Mouse (Mus musculus) forebrain, postnatal 0 days (tissue): ENCODE measurements around the gene Ppt1. TPM values are rescaled to one million over a fixed set of nuclear protein-coding genes. Genes with fewer than 3 reads are reported as not detected.

Experiments used
- ATAC-seq: fragments of 200-750 bp; cut with Nextera tagmentation; 2 replicates; pipeline ENCODE4 v1.8.0; 2017; ENCODE audit warnings: mild to moderate bottlenecking, moderate library complexity
- DNase-seq: peaks from one replicate; pipeline ENCODE4 v3.0.0-alpha.2; 2015
- H3K27ac ChIP-seq: fragments of 300-500 bp; sonication (generic); 2 replicates; pipeline ENCODE4 v1.5.1; 2014; ENCODE audit warnings: low read depth, mild to moderate bottlenecking, antibody characterized with exemption, low read length, moderate library complexity, mixed read lengths
- H3K27me3 ChIP-seq: fragments of 300-500 bp; sonication (generic); 2 replicates; pipeline ENCODE4 v1.6.1; 2014; ENCODE audit warnings: mild to moderate bottlenecking, low read length, mixed read lengths; ENCODE audit not compliant: insufficient read depth
- H3K36me3 ChIP-seq: fragments of 300-500 bp; sonication (generic); 2 replicates; pipeline ENCODE4 v1.6.1; 2014; ENCODE audit warnings: mild to moderate bottlenecking, moderate library complexity; ENCODE audit not compliant: insufficient read depth
- H3K4me1 ChIP-seq: fragments of 300-500 bp; sonication (generic); 2 replicates; pipeline ENCODE4 v1.6.1; 2014; ENCODE audit warnings: antibody characterized with exemption; ENCODE audit not compliant: insufficient read depth
- H3K4me2 ChIP-seq: fragments of 300-500 bp; sonication (generic); 2 replicates; pipeline ENCODE4 v1.6.1; 2014; ENCODE audit warnings: low read depth, mild to moderate bottlenecking, moderate library complexity
- H3K4me3 ChIP-seq: fragments of 300-500 bp; sonication (generic); 2 replicates; pipeline ENCODE4 v1.5.1; 2014; ENCODE audit warnings: low read depth, low read length, mixed read lengths
- H3K9ac ChIP-seq: fragments of 300-500 bp; sonication (generic); 2 replicates; pipeline ENCODE4 v1.6.1; 2014; ENCODE audit warnings: mild to moderate bottlenecking
- H3K9me3 ChIP-seq: fragments of 300-500 bp; sonication (generic); 2 replicates; pipeline ENCODE4 v1.6.1; 2016; ENCODE audit warnings: low read length
- CTCF ChIP-seq: sonication (generic); IDR thresholded peaks from 2 replicates; pipeline ENCODE4 v1.5.1; 2016; ENCODE audit warnings: antibody characterized with exemption, control low read depth, low read depth
- WGBS: fragments of 180-500 bp; shearing (Covaris S2); extraction: QIAGEN DNeasy Blood & Tissue Kit; methylation state at CpG from one replicate; pipeline ENCODE4 v1.1.7; 2014; 5-methylcytosine and 5-hydroxymethylcytosine counted together
- polyA plus RNA-seq: library from polyadenylated mRNA; unstranded; fragments of >200 nt; fragmentation: Nextera tagmentation; extraction: Ambion mirVana; gene quantifications from 2 replicates; pipeline ENCODE4 v1.2.1, GENCODE M21; 2015
- total RNA-seq: library from RNA; depleted of rRNA; stranded (reverse); fragments of >200 nt; gene quantifications from 2 replicates; pipeline ENCODE4 v1.2.3, GENCODE M21; 2014

Ppt1 gene
- total and polyA plus RNA-seq, 2 experiments from 2014 or later, result 53.8 to 68.7 TPM

GRCm38 (mm10) chr4:122827651-122828050 is 8.4 kb upstream of the Ppt1 start:
- TF ChIP-seq CTCF, result no peak
- Histone ChIP-seq H3K4me2 (no peak overlapping the region), H3K9me3 (no peaks in the 10 kb centered on the region), H3K9ac (no peak overlapping the region), H3K27me3 (no peaks in the 10 kb centered on the region), H3K4me1 (no peaks in the 10 kb centered on the region), H3K36me3 (no peaks in the 10 kb centered on the region), H3K27ac (no peak overlapping the region), H3K4me3 (no peak overlapping the region)
- DNase-seq (no peak), ATAC-seq (no peak)

GRCm38 (mm10) chr4:122829339-122829738 is 6.7 kb upstream of the Ppt1 start:
- no peak overlapping the region for H3K4me3 ChIP-seq
- DNase-seq (no peak), ATAC-seq (no peak)
- 93% methylated on average over 6 of the region's 6 CpGs for WGBS
- H3K27ac ChIP-seq, result no peak overlapping the region
- no peak overlapping the region for H3K9ac ChIP-seq
- no peaks in the 10 kb centered on the region for H3K36me3 ChIP-seq
- no peaks in the 10 kb centered on the region for H3K27me3 ChIP-seq
- H3K9me3 ChIP-seq, result no peaks in the 10 kb centered on the region
- H3K4me1 ChIP-seq, result no peaks in the 10 kb centered on the region
- H3K4me2 ChIP-seq, result no peak overlapping the region
- no peak for TF ChIP-seq CTCF

DNA sequence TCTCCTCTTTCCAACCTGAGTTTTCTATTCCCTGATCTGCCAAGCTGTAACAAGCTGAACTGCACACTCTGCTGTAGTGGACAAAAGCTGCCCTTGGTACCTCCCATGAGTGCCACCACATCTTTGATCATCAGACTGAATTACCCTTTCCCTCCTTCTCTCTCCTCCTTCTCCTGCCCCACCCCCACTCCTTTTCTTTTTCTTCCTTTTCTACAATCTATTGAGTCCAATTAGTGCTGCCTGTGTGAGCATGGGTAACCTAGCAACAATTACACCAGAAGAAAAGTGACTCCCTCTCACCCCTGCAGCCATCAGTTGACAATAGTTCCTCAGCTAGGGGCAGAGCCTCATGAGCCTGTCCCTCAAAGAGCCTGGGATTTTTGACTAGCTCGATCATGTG is 4.2 kb upstream of the Ppt1 start:
- WGBS, result 6% methylated on average over 1 of the region's 1 CpGs
- no peak for DNase-seq
- no peak overlapping the region for H3K27ac ChIP-seq

DNA sequence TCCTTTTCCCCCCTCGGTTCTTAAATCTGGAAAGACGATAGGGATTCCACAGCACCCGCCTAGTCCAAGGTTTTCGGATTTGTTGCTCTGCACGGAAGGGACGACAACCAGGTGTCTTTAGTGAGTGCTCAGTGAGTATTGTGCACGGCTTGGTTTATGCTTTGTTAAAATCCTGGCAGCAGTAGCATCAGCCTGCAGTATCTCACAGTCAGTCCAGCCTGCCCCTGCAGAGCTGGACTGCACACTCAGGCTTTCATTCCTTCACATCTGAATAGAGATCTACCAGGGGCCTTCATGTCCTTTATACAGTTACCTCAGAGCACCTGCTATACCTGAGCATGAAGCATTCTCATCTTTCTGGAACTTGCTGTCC is 347 bp downstream of the Ppt1 start:
- no peaks in the 10 kb centered on the region for H3K9me3 ChIP-seq
- H3K27ac ChIP-seq, result peak overlapping the region; percentile 80
- peak overlapping the region; percentile 79 for H3K4me2 ChIP-seq
- H3K9ac ChIP-seq, result peak overlapping the region; percentile 85
- H3K36me3 ChIP-seq, result 0 out of 2 replicates have a peak, but pooled peaks cover 5% of the 10 kb centered on the region
- peaks cover 4% of the 10 kb centered on the region; the same call in 1 of the 2 replicates for H3K4me1 ChIP-seq
- 0 out of 2 replicates have a peak, but pooled peaks have one; percentile 0 for TF ChIP-seq CTCF
- H3K27me3 ChIP-seq, result no peaks in the 10 kb centered on the region
- ATAC-seq, result peak; percentile 34
- WGBS, result 3% methylated on average over 7 of the region's 7 CpGs
- no peak for DNase-seq
- H3K4me3 ChIP-seq, result peak overlapping the region; percentile 69

More for the DNA sequence above, 4.2 kb upstream of the Ppt1 start:
- Histone ChIP-seq H3K4me1 (no peaks in the 10 kb centered on the region), H3K4me2 (no peak overlapping the region), H3K36me3 (no peaks in the 10 kb centered on the region), H3K27me3 (no peaks in the 10 kb centered on the region), H3K9me3 (no peaks in the 10 kb centered on the region), H3K4me3 (no peak overlapping the region), H3K9ac (no peak overlapping the region)
- TF ChIP-seq CTCF, result no peak
- peak; percentile 21; the same call in 1 of the 2 replicates for ATAC-seq

DNA sequence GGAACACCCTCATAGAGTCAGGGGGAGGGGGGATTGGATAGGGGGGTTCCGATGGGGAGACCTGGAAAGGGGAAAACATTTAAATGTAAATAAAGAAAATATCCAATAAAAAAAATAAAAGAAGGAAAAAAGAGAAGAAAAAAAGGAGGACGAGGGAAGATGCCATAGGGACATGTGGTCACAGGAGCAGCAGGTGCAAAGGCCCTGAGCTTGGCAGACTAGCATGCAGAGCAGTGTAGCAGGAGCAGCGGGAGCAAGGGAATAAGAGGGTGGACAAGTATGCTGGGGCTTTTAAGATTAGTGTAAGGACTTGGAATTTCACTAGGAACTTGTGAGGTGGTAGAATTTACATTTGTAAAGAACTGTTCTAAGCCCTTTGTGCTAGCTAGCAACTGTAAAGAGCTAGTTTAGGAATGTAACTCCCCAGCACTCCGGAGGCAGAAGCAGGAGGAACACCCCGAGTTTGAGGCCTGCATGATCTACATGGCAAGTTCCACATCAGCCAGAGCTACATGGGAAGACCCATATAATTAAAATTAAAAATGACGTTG is 1.2 kb downstream of the Ppt1 start:
- H3K9me3 ChIP-seq, result no peaks in the 10 kb centered on the region
- DNase-seq, result no peak
- H3K9ac ChIP-seq, result no peak overlapping the region
- no peak overlapping the region for H3K4me3 ChIP-seq
- peaks cover 6% of the 10 kb centered on the region; the same call in 1 of the 2 replicates for H3K36me3 ChIP-seq
- no peak for TF ChIP-seq CTCF
- H3K27me3 ChIP-seq, result no peaks in the 10 kb centered on the region
- H3K27ac ChIP-seq, result no peak overlapping the region
- H3K4me1 ChIP-seq, result peaks cover 4% of the 10 kb centered on the region; the same call in 1 of the 2 replicates
- 63% methylated on average over 6 of the region's 6 CpGs for WGBS
- no peak for ATAC-seq
- peak overlapping the region; percentile 79 for H3K4me2 ChIP-seq

DNA sequence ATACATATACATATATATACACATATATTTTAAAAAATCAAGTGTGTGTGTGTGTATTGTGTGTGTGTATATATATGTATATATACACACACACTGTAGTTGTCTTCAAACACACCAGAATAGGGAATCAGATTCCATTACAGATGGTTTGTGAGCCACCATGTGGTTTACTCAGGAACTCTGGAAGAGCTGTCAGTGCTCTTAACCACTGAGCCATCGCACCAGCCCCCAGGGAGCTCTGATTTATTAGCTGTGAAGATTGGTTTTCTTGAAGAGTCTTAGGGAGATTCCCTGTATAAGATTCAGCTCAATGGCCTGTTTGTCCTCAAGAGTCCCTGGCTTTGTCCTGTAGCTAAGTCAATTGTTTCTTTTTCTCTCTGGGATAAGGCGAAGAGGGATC is 2.0 kb downstream of the Ppt1 start:
- peaks cover 10% of the 10 kb centered on the region; the same call in 1 of the 2 replicates for H3K36me3 ChIP-seq
- no peak for DNase-seq

DNA sequence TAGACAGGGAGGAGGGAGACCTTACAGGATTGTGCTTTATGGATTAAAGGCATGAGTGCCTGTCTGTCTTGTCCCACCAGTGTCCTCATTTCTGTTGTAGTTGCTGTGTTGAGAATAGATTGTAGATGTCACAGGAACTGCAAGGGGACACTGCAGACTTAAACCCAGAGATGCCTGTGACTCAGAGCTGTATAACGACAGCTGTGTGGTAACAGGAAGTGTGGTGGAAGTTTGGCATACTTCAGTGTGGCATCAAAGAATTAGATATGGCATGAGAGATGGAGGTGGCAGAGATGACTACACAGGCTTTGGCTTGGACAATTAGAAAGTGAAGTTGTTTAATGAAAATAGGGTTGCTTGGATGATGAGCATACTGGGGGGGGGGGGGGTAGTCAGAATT is 2.4 kb downstream of the Ppt1 start:
- H3K9me3 ChIP-seq, result no peaks in the 10 kb centered on the region
- peaks cover 10% of the 10 kb centered on the region; the same call in 1 of the 2 replicates for H3K36me3 ChIP-seq
- no peaks in the 10 kb centered on the region for H3K27me3 ChIP-seq
- no peak overlapping the region for H3K4me2 ChIP-seq
- no peak overlapping the region for H3K27ac ChIP-seq
- H3K4me3 ChIP-seq, result no peak overlapping the region
- H3K4me1 ChIP-seq, result peaks cover 4% of the 10 kb centered on the region; the same call in 1 of the 2 replicates
- no peak for DNase-seq
- no peak for ATAC-seq
- no peak for TF ChIP-seq CTCF
- no peak overlapping the region for H3K9ac ChIP-seq
- 86% methylated on average over 1 of the region's 1 CpGs for WGBS

More for the DNA sequence above, 2.0 kb downstream of the Ppt1 start:
- no peak overlapping the region for H3K4me3 ChIP-seq
- H3K27me3 ChIP-seq, result no peaks in the 10 kb centered on the region
- H3K9me3 ChIP-seq, result no peaks in the 10 kb centered on the region
- H3K4me1 ChIP-seq, result peaks cover 4% of the 10 kb centered on the region; the same call in 1 of the 2 replicates
- no peak for ATAC-seq
- no peak overlapping the region for H3K4me2 ChIP-seq
- WGBS, result 87% methylated on average over 2 of the region's 2 CpGs
- TF ChIP-seq CTCF, result 0 out of 2 replicates have a peak, but pooled peaks have one; percentile 7
- no peak overlapping the region for H3K27ac ChIP-seq
- no peak overlapping the region for H3K9ac ChIP-seq
